Mouse (Mus musculus): ENCODE data around the gene Ifitm10.
A peak's percentile ranks its signal among the peaks of the same experiment; 100 is the strongest.
"Not testable (repeated sequence)": the region's sequence is repeated elsewhere in the genome, so short reads cannot be mapped to it uniquely, and the experiment has no call there.

Gene Ifitm10

DNA sequence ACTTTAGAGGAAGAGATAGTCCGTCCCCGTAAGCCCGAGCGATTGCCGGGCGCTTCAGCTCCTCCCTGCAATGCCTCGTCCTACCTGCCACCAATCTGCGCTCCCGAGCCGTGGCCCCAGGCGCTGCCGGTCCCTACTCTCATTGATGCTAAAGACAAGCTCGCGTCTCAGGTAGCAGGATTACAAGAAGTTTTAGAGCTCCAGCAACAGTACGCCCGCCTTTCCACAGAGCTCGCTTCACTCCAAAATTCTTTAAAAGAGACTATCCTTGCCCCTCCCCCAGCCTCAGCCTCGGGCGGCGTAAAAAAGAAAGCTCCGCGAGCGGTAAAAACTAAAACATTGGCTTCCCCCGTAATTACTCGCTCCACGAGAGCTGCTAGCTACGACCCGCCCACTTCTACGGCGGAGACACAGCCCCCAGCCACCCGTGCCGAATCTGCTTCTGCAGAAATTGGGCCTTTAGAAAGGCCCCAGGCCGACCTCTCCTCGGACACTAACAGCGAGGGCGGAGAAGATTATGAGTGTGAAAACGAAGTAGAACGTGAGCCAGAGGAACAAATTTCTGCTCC is 89.4 kb downstream of the Ifitm10 start:
- ATAC-seq (ENCODE audit: insufficient number of reproducible peaks, low FRiP score, low TSS enrichment) = peak; percentile 37; the same call in 1 of the 2 replicates

- not testable (repeated sequence) for ATAC-seq (ENCODE audit: insufficient number of reproducible peaks, low FRiP score, low TSS enrichment)
Measured at GRCm38 (mm10) chr7:142282847-142283246, 90.7 kb downstream of the Ifitm10 start.

GRCm38 (mm10) chr7:142279291-142279690 is 94.3 kb downstream of the Ifitm10 start:
- not testable (repeated sequence) for ATAC-seq (ENCODE audit: insufficient number of reproducible peaks, low FRiP score, low TSS enrichment)

GRCm38 (mm10) chr7:142278183-142278582 is 95.4 kb downstream of the Ifitm10 start:
- ATAC-seq (ENCODE audit: insufficient number of reproducible peaks, low FRiP score, low TSS enrichment) = peak; percentile 58; the same call in 1 of the 2 replicates

Measured in cerebellum, adult (tissue).